ENCODE assay signal across 9 mouse cellular contexts in genomic region chr6:16797669-16798068, GRCm38 (mm10).
DNase-seq lines count a peak whose midpoint lies in the region; ATAC-seq and TF ChIP-seq lines count a peak whose summit lies in the region.
"Had no signal": no experiment of that assay in that cellular context is flagged by ENCODE, and none has a peak within 500 bp of the region (broad histone marks: within the 10 kb centered on the region; RNA-seq: fewer than 3 reads in every experiment).

No protein-coding gene starts in this region.

- H3K4me1 ChIP-seq in forebrain, embryonic 16.5 days (replicated peaks; ENCODE audit: control insufficient read depth, insufficient read depth, low read length), result peaks cover 10% of the 10 kb centered on the region
- H3K4me1 ChIP-seq in kidney, embryonic 14.5 days (ENCODE audit: control insufficient read depth, insufficient read depth, low read length), result no peaks in the 10 kb centered on the region
- H3K4me1 ChIP-seq in limb, embryonic 12.5 days (replicated peaks), result peaks cover 10% of the 10 kb centered on the region
- H3K4me1 ChIP-seq: embryonic facial prominence, embryonic 15.5 days had no signal

- in situ Hi-C loops in Patski (cut with MboI; ENCODE audit: low pct_unique_long_range_greater_than_20kb), result no loop called here

- peak overlapping the region; percentile 34; the same call in 1 of the 2 replicates for H3K4me2 ChIP-seq in forebrain, embryonic 16.5 days (ENCODE audit: low read length)
- H3K4me2 ChIP-seq in kidney, embryonic 14.5 days (replicated peaks; ENCODE audit: low read depth, low read length), result no peak overlapping the region
- H3K4me2 ChIP-seq in limb, embryonic 12.5 days, result peak overlapping the region; percentile 11; the same call in 1 of the 2 replicates
- H3K4me2 ChIP-seq: embryonic facial prominence, embryonic 15.5 days had no signal

- TF ChIP-seq CTCF in Patski (IDR thresholded peaks at IDR 0.05), result peak; percentile 60

- POLR2A ChIA-PET in Patski (lab: Charles Lee), result no interaction called here

- no peak overlapping the region for H3K9ac ChIP-seq in forebrain, embryonic 16.5 days (replicated peaks; ENCODE audit: low read depth, low read length)
- no peak overlapping the region for H3K9ac ChIP-seq in kidney, embryonic 14.5 days (ENCODE audit: low read depth, low read length)
- no peak overlapping the region for H3K9ac ChIP-seq in limb, embryonic 12.5 days (replicated peaks)
- H3K9ac ChIP-seq: embryonic facial prominence, embryonic 15.5 days had no signal

- no peak overlapping the region for H3K27ac ChIP-seq in forebrain, embryonic 16.5 days (ENCODE audit: low read length)
- no peak overlapping the region for H3K27ac ChIP-seq in kidney, embryonic 14.5 days (ENCODE audit: low read depth, low read length)
- no peak overlapping the region for H3K27ac ChIP-seq in limb, embryonic 12.5 days
- H3K27ac ChIP-seq: embryonic facial prominence, embryonic 15.5 days had no signal

- no peaks in the 10 kb centered on the region for H3K36me3 ChIP-seq in forebrain, embryonic 16.5 days (ENCODE audit: control insufficient read depth, insufficient read depth)
- no peaks in the 10 kb centered on the region for H3K36me3 ChIP-seq in kidney, embryonic 14.5 days (ENCODE audit: control insufficient read depth, insufficient read depth, low read length)
- no peaks in the 10 kb centered on the region for H3K36me3 ChIP-seq in limb, embryonic 12.5 days
- H3K36me3 ChIP-seq: embryonic facial prominence, embryonic 15.5 days had no signal

- no peak for ATAC-seq in Patski
- peak; percentile 75 for ATAC-seq in forebrain, embryonic 16.5 days
- peak; percentile 62; the same call in 1 of the 2 replicates for ATAC-seq in kidney, embryonic 14.5 days (ENCODE audit: low FRiP score, low TSS enrichment)
- no peak for ATAC-seq in limb, embryonic 12.5 days (ENCODE audit: insufficient number of reproducible peaks, insufficient read depth, low FRiP score, low TSS enrichment, low read depth)

- H3K9me3 ChIP-seq in forebrain, embryonic 16.5 days (ENCODE audit: control insufficient read depth, low read length), result no peaks in the 10 kb centered on the region
- H3K9me3 ChIP-seq in kidney, embryonic 14.5 days (ENCODE audit: control insufficient read depth, low read length), result no peaks in the 10 kb centered on the region
- no peaks in the 10 kb centered on the region for H3K9me3 ChIP-seq in limb, embryonic 12.5 days
- H3K9me3 ChIP-seq: embryonic facial prominence, embryonic 15.5 days had no signal

- DNase-seq in adrenal gland, adult 2 months, result peak; percentile 2
- DNase-seq in adrenal gland, postnatal 14 days, result no peak
- DNase-seq in Patski (ENCODE audit: low read depth, low spot score), result no peak
- DNase-seq in ovary, postnatal 14 days (ENCODE audit: low spot score), result peak; percentile 6
- no peak for DNase-seq in thymus, adult 18-20 months

- peaks cover 54% of the 10 kb centered on the region for H3K27me3 ChIP-seq in Patski
- H3K27me3 ChIP-seq in forebrain, embryonic 16.5 days (replicated peaks; ENCODE audit: control insufficient read depth, insufficient read depth, low read length), result no peaks in the 10 kb centered on the region
- H3K27me3 ChIP-seq in kidney, embryonic 14.5 days (ENCODE audit: control insufficient read depth, insufficient read depth, low read length), result no peaks in the 10 kb centered on the region
- H3K27me3 ChIP-seq in limb, embryonic 12.5 days, result no peaks in the 10 kb centered on the region
- H3K27me3 ChIP-seq: embryonic facial prominence, embryonic 15.5 days had no signal

- no peak overlapping the region for H3K4me3 ChIP-seq in forebrain, embryonic 16.5 days (replicated peaks; ENCODE audit: low read length)
- no peak overlapping the region for H3K4me3 ChIP-seq in kidney, embryonic 14.5 days (ENCODE audit: low read length)
- H3K4me3 ChIP-seq in limb, embryonic 12.5 days (replicated peaks), result no peak overlapping the region
- H3K4me3 ChIP-seq: embryonic facial prominence, embryonic 15.5 days had no signal

- WGBS in forebrain, embryonic 16.5 days, result 2% methylated on average over 10 of the region's 10 CpGs
- WGBS in kidney, embryonic 14.5 days, result 23% methylated on average over 10 of the region's 10 CpGs
- whole genome bisulfite sequencing in limb, embryonic 12.5 days, result 21% methylated on average over 10 of the region's 10 CpGs

- CTCF ChIA-PET in Patski (lab: Charles Lee), result no interaction called here

Comparison
In these comparisons a context has a peak if more than half of its experiments do, and no peak if none do; other contexts are left out.
1. DNase-seq: peak in adrenal gland, adult 2 months (single experiment) and ovary, postnatal 14 days (single experiment); none in adrenal gland, postnatal 14 days (single experiment), Patski (single experiment) and thymus, adult 18-20 months (0 of 2).
2. ATAC-seq: peak in forebrain, embryonic 16.5 days (single experiment) and kidney, embryonic 14.5 days (single experiment); none in Patski (single experiment) and limb, embryonic 12.5 days (single experiment).